Mouse (Mus musculus): Measurements from ENCODE around the gene Dennd1a.

DNA sequence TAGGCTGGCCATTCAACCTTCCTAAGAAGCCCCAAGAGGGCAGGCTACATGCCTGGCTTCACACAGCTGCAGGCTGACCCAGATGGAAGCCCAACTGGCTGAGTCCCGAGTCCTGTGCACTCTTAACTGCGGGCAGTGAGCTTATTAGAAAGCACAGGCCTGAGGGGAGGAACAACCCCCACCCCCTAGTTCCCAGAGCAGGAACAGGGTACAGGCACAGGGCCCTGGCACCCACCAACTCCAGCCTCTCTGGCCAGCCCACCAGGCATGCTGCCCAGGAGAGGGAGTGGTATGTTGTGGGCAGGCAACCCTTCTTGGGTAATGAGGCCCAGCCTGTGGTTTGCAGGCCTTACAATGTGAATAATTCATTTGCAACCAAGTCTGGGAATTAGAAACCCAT, 518.3 kb downstream of the Dennd1a start:
- no peak for TF ChIP-seq CTCF (IDR thresholded peaks at IDR 0.05)
- TF ChIP-seq POLR2A (IDR thresholded peaks at IDR 0.05; ENCODE audit: insufficient read depth, low read depth, low read length) = no peak

Data from heart, adult 2 months (tissue).